Mouse (Mus musculus) cerebellum, adult 11-12 months (tissue): ENCODE data around the gene Hoxa1.

Experiments
- DNase-seq: peaks from one replicate; pipeline ENCODE4 v3.0.0; 2022

Gene Hoxa1

GRCm38 (mm10) chr6:52158276-52159051, at the start of gene Hoxa1:
TSS of gene Hoxa1 (minus strand) at chr6:52158317.
- no peak for DNase-seq

GRCm38 (mm10) chr6:52207684-52207976, 49.5 kb upstream of the Hoxa1 start:
- DNase-seq: no peak

- no peak for DNase-seq
Measured at GRCm38 (mm10) chr6:52206882-52207683, 49.0 kb upstream of the Hoxa1 start.

GRCm38 (mm10) chr6:52205638-52206621, 47.8 kb upstream of the Hoxa1 start:
- DNase-seq: no peak

- no peak for DNase-seq
Measured at GRCm38 (mm10) chr6:52205221-52205620, 47.1 kb upstream of the Hoxa1 start.

GRCm38 (mm10) chr6:52204050-52204752, 46.1 kb upstream of the Hoxa1 start, which contains the start of gene Hoxa5:
TSS of gene Hoxa5 (minus strand) at chr6:52204587.
- DNase-seq: no peak

- DNase-seq: no peak
Measured at GRCm38 (mm10) chr6:52203371-52204049, 45.4 kb upstream of the Hoxa1 start.

- no peak for DNase-seq
Measured at GRCm38 (mm10) chr6:52203121-52203370, 44.9 kb upstream of the Hoxa1 start.

- no peak for DNase-seq
Measured at GRCm38 (mm10) chr6:52202362-52203120, 44.4 kb upstream of the Hoxa1 start.

- DNase-seq: no peak
Measured at GRCm38 (mm10) chr6:52201269-52201668, 43.2 kb upstream of the Hoxa1 start.

- DNase-seq: no peak
Measured at GRCm38 (mm10) chr6:52200751-52201250, 42.7 kb upstream of the Hoxa1 start.

GRCm38 (mm10) chr6:52200073-52200750, 42.1 kb upstream of the Hoxa1 start:
- DNase-seq: no peak

GRCm38 (mm10) chr6:52197271-52197670, 39.2 kb upstream of the Hoxa1 start:
- no peak for DNase-seq

GRCm38 (mm10) chr6:52196811-52197210, 38.7 kb upstream of the Hoxa1 start:
- DNase-seq: no peak

GRCm38 (mm10) chr6:52194690-52195089, 36.6 kb upstream of the Hoxa1 start:
- DNase-seq: no peak

GRCm38 (mm10) chr6:52191860-52192550, 33.9 kb upstream of the Hoxa1 start:
- DNase-seq: no peak

- no peak for DNase-seq
Measured at GRCm38 (mm10) chr6:52190906-52191810, 33.0 kb upstream of the Hoxa1 start, which contains the start of gene Hoxa4. TSS of gene Hoxa4 (minus strand) at chr6:52191753.

- DNase-seq: no peak
Measured at GRCm38 (mm10) chr6:52190410-52190809, 32.3 kb upstream of the Hoxa1 start.

GRCm38 (mm10) chr6:52189909-52190308, 31.8 kb upstream of the Hoxa1 start:
- no peak for DNase-seq
